14 mouse cellular contexts compared by ENCODE assay signal in genomic region chr5:131231060-131231459, GRCm38 (mm10).
A peak's percentile ranks its signal among the peaks of the same experiment; 100 is the strongest.
DNase-seq lines count a peak whose midpoint lies in the region; ATAC-seq and TF ChIP-seq lines count a peak whose summit lies in the region.
"Had no signal": no experiment of that assay in that cellular context is flagged by ENCODE, and none has a peak within 500 bp of the region (broad histone marks: within the 10 kb centered on the region; RNA-seq: fewer than 3 reads in every experiment).

No protein-coding gene starts in this region.

- H3K4me3 ChIP-seq in heart, postnatal 0 days (ENCODE audit: low read depth, low read length): no peak overlapping the region
- H3K4me3 ChIP-seq: limb, embryonic 15.5 days; midbrain, embryonic 10.5 days had no signal

- no peaks in the 10 kb centered on the region for H3K36me3 ChIP-seq in heart, postnatal 0 days (replicated peaks; ENCODE audit: control insufficient read depth, insufficient read depth, low read length)
- H3K36me3 ChIP-seq: G1E; limb, embryonic 15.5 days; midbrain, embryonic 10.5 days had no signal

- H3K4me1 ChIP-seq in heart, postnatal 0 days (ENCODE audit: control insufficient read depth, insufficient read depth): peaks cover 19% of the 10 kb centered on the region
- H3K4me1 ChIP-seq: limb, embryonic 15.5 days; midbrain, embryonic 10.5 days had no signal

- peak; percentile 56; the same call in 1 of the 2 replicates for ATAC-seq in cerebellum, adult (ENCODE audit: insufficient number of reproducible peaks, low FRiP score, low TSS enrichment)
- ATAC-seq in heart, postnatal 0 days (ENCODE audit: insufficient read depth, low read depth): peak; percentile 75
- ATAC-seq: forebrain, postnatal 0 days; hindbrain, embryonic 16.5 days had no signal

- H3K4me2 ChIP-seq in heart, postnatal 0 days (ENCODE audit: low read depth, low read length): no peak overlapping the region
- H3K4me2 ChIP-seq: limb, embryonic 15.5 days had no signal

- 33% methylated on average over 11 of the region's 11 CpGs for WGBS in heart, postnatal 0 days

- DNase-seq in cerebellum, postnatal 4 days (ENCODE audit: low spot score in 2 of 2): no peak
- peak; percentile 71 for DNase-seq in cerebellum, adult 11-12 months
- peak; percentile 47 for DNase-seq in gastrocnemius, postnatal 25 days
- DNase-seq in heart, postnatal 0 days (ENCODE audit: low spot score): peak; percentile 72
- DNase-seq in embryo, embryonic 11 days: no peak
- DNase-seq in spleen, postnatal 36 days (ENCODE audit: low spot score in 2 of 2): no peak
- no peak for DNase-seq in embryo, embryonic 10.5 days (ENCODE audit: low spot score)
- DNase-seq: forebrain, postnatal 0 days; thymus, adult 18-20 months had no signal

- H3K9me3 ChIP-seq in heart, postnatal 0 days (replicated peaks; ENCODE audit: control insufficient read depth, low read length): no peaks in the 10 kb centered on the region
- H3K9me3 ChIP-seq: limb, embryonic 15.5 days; midbrain, embryonic 10.5 days had no signal

- no peak overlapping the region for H3K9ac ChIP-seq in heart, postnatal 0 days (replicated peaks; ENCODE audit: low read depth, low read length)
- H3K9ac ChIP-seq: forebrain, postnatal 0 days; limb, embryonic 15.5 days had no signal

- no peak for TF ChIP-seq EP300 in heart, postnatal 0 days (IDR thresholded peaks at IDR 0.05; ENCODE audit: low read depth)

- TF ChIP-seq CTCF in heart, postnatal 0 days (IDR thresholded peaks at IDR 0.05; ENCODE audit: low read depth): no peak

- H3K27me3 ChIP-seq in heart, postnatal 0 days (ENCODE audit: control insufficient read depth, insufficient read depth, low read length): no peaks in the 10 kb centered on the region
- H3K27me3 ChIP-seq: limb, embryonic 15.5 days had no signal

- H3K27ac ChIP-seq in heart, postnatal 0 days (ENCODE audit: low read depth): peak overlapping the region; percentile 83
- H3K27ac ChIP-seq: limb, embryonic 15.5 days; midbrain, embryonic 10.5 days had no signal

Comparison
In these comparisons a context has a peak if more than half of its experiments do, and no peak if none do; other contexts are left out.
1. DNase-seq: peak in cerebellum, adult 11-12 months (single experiment), gastrocnemius, postnatal 25 days (single experiment) and heart, postnatal 0 days (single experiment); none in cerebellum, postnatal 4 days (0 of 2), embryo, embryonic 11 days (single experiment), spleen, postnatal 36 days (0 of 2) and embryo, embryonic 10.5 days (single experiment).